Mouse (Mus musculus): ENCODE results near the gene Pdlim4.
A peak's percentile ranks its signal among the peaks of the same experiment; 100 is the strongest.

Pdlim4 gene

DNA sequence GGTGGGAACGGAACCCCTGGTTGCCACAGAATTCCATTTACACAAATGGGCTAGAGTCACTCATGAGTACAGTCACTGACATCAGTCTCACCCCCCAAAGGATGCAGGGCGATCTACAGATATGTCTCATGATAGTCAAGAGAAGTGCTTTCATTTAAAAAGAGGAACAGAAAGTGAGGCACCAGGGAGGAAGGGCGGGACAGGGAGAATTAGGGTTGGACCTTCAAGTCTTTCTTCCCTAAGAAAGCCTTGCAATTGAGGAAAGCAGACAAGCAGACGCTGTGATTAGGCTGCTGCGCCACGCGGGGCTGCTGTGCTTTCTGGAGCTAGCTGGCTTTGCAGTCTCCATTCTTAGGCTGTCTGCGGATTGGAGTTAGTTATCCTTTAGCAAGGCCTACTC is 22.9 kb upstream of the Pdlim4 start:
- DNase-seq, result peak; percentile 11

DNA sequence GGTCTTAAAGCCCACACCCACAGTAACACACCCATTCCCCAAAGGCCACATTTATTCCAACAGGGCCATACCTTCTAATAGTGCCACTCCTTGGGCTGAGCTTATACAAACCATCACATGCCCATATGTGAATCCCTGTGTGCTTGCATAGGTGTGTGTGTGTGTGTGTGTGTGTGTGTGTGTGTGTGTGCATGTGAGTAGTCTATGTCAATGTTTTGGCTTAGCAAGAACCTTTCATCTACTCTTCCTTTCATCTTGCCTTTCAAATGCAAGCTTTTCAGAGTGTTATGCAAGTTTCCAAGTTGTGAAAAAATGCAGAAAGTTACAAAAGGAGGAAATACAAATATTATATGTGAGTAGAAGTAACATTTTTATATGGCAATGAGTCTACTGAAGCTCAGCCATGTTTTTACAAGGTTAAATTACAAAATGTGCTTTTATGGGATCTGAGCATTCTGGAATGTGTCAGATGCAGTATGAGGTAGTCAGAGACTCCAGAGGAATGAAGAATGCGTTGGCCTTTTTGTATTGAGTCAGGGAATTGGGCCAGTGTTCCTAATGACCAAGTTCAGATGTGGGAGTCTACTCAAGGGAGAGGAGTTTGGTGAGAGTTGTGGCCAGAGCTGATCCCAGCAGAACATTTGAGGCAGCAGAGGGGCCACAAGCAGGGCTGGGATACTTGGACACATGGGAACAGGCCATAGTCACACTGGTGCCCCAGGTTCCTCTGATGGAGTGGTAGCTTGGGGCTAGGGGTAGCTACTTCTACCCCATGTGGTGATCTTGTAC is 21.5 kb upstream of the Pdlim4 start:
- no peak for DNase-seq

DNA sequence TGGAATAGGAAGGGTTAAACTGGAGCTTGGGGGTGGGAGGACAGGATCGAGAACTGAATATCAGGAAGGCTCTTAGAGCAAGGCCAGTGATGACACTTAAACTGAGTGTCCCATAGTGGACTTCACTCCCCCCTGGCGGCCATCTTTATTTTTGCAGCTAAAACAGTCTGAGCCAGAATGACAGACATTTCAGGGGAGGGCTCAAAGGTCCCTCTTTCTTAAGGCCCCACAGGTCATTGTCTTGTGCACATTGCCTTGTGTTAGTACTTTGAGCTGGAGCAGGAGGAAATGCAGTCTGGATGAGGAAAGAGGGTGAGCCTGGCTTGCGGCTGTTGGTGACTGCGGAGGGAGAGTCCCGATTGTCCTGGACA is 20.1 kb upstream of the Pdlim4 start:
- DNase-seq, result peak; percentile 81

DNA sequence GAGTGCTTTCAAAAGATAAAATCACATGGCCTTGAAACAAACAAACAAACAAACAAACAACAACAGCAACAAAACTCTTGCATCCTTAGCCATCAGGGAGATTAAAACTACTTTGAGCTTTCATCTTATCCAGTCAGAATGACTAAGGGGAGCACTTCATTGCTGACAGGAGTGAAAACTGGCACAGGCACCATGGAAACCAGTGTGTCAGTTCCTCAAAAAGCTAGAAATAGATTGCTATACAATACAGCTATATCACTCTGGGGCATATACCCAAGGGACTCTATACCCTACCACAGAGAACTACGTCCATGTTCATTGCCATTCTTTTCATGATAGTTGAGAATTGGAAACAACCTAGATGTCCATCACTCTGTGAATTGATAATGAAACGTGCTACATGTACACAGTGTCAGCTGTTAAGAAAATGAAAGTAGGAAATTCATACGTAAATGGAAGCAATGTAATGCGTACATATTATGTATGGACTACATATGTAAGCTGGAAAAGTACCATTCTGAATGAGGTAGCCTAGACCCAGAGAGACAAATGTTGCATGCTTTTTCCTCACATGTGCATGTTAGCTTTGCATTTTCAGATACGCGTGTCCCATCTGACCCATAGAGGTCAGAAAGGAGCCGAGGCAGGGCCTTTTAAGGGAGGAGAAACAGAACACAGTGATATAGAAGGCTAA is 19.6 kb upstream of the Pdlim4 start:
- DNase-seq, result no peak

DNA sequence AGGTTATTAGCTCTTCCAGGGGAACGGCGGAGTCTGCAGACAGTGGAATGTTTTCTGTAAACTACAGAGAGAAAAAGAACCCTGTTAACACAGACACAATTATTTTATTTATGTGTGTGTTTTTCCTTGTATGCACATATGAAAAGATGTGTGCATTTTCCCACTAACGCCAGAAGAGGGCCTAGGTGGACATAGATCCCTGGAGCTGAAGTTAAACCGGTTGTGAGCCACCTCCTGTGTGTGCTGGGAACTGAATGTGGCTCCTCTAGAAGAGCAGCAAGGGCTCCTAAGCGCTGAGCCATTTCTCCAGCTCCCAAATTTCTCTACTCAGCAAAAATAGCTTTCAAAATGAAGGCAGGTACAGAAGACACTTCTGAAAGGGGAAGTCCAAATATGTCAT is 17.0 kb upstream of the Pdlim4 start:
- no peak for DNase-seq

DNA sequence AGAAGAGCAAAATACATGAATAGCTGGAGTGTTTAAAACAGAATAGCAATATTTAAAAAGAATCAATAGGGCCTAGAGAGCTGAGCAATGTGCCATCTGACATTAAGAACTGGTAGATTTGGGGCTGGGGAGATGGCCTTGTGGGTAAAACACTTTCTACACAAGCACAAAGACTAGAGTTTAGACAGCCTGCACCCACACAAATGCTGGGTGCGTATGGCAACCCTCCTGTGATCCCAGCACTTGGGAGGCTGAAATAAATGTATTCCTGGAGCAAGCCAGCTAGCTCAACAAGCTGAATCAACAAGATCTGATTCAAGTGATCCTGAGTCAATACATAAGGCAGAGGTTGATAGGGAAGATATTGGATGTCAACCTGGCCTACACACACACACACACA is 16.2 kb upstream of the Pdlim4 start:
- DNase-seq, result no peak

DNA sequence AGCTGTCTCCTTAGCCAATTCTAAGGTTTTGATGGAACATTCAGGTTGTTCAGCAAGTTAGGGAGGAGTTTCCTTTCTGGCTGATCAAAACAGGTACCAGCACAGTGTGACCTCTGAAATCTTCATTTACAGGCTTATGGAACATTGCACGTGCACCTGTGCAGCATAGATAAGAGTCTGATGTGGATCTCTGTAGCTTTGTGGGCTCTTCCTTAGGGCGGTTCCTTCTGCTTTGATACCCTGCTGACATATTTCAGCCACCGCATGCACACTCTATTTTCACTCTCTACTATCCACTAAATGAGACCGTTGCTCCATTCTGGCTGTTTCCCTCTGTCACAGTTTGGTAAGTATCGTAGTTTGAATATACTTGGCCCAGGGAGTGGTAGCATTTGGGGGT is 13.9 kb upstream of the Pdlim4 start:
- DNase-seq, result no peak

DNA sequence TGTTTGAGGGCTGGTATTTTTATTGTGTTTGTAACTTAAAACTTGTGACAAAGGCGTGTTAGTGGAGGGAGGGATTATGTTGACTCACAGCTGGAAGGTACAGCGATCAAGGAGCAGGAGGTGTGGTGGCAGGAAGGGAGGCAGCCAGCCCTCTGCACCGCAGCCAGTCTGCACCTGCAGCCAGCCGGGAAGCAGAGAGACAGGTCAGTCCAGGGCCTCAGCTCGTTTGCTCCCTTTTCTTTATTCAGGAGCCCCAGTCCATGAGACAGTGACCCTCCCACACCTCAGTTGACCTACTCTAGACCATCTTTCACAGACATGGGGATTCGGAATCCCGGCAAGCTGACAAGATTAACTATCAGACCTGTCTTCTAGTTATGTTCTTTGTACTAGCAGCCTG is 11.6 kb upstream of the Pdlim4 start:
- no peak for DNase-seq

DNA sequence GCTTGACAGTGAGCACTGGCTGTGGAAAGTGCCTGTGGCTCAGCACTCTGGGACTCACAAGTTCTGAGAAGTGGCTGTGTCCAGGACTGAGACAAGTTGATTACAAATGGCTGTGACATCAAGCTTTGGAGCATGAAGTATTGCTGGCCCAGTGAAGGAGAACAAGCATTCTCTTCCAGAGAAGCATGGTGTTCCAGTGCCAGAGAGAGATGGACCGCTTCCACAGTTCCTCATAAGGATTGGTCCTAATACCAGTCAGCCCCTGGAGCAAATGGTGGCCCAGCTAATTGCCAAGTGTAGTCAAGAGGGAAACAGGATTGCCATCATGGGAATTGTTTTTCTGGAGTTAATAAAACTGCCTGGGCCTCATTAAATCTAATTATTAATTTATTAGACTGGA is 7.3 kb upstream of the Pdlim4 start:
- DNase-seq, result no peak

DNA sequence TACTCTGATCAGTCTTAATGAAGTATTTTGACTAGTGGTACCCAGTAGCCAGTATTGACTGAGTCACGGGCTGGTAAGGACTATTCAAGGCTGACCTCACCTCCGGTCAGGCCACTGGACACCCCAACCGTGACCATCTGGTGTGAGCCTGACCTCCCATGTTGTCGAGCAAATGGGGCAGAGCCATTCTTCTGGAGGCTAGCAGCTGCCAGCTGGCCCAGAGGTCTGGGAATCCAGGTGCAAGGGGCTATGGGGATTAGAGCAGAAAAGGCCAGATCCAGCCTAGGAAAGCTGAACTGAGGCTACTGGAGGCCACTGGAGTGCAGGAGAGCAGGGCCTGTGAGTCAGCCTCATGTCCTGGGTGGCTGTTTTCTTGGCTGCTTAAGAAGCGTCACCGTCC is 6.5 kb upstream of the Pdlim4 start:
- no peak for DNase-seq

DNA sequence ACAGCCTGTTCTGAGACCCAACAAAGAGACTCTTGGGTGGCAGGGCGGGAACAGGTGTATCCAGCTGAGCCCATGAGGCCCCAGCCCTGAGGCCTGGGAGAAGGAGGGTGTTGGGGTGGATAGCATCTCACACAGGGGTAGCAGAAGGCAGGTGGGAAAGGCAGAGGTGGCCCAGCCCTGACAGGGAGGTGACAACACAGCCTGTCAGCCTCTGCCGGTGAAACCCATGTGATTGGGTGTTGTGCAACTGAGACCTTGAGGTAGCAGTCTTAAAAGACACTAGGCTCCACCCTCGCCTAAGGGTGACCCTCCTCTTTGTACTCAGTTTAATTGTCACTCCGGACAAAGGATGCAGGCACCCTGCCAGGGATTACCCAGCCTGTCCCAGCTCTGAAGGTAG is 4.5 kb upstream of the Pdlim4 start:
- no peak for DNase-seq

DNA sequence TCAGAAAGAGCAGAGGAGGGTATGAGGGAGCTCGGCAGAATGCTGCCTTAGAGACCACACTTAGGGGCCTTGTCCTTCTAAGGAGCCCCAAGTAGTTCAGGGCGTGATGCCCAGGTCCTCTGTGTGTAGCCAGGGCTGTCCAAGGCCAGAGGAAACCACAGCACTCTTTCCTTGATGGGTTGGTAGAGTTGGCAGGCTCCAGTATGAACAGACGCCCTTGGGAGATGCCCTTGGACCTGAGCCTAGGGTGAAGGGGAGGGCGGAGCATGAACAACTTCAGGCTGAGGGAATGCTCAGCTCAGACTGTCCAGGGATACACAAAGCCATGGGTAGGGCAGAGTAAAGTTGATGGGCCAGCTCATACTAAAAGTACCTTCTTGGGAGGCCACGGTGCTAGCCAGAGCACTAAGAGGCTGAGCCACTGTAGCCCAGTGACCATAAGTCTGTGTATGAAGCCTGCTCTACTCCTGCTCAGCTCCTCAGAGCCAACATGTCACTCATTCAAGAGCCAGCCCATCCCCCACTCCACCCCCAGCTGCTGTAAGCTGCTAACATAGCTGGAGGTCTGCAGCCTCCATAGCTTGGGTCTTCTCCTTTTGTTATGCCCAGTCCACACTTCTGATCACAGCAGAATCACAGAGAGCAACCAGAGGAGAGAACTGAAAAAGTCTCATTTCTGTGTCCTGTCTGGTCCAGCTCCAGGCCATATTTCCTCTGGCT is 3.1 kb upstream of the Pdlim4 start:
- peak; percentile 12 for DNase-seq

DNA sequence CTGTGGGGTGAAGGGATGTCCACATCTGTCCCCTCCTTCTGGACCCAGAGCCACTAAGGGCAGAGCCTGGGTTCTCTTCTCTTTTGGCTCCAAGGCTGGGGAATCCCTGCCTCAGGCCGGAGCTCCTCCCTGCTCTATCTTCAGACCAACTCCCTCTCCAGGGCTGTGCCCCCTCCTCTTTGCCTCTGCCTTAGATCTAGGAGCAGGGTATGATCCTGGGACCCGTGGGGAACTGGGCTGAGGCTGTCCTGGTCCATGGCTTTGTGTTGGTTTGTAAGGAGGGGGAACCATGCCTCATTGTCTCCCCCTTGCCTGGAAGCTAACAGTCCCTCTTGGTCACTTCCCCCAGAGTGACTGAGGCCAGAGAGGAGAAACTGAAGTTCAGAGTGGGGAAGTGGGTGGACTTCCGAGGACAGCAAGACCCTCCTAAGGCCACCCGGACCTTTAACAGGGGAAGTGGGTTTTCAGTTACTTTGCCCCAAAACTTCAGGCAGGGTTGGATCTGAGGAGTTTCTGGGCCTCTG is 756 bp downstream of the Pdlim4 start:
- no peak for DNase-seq

DNA sequence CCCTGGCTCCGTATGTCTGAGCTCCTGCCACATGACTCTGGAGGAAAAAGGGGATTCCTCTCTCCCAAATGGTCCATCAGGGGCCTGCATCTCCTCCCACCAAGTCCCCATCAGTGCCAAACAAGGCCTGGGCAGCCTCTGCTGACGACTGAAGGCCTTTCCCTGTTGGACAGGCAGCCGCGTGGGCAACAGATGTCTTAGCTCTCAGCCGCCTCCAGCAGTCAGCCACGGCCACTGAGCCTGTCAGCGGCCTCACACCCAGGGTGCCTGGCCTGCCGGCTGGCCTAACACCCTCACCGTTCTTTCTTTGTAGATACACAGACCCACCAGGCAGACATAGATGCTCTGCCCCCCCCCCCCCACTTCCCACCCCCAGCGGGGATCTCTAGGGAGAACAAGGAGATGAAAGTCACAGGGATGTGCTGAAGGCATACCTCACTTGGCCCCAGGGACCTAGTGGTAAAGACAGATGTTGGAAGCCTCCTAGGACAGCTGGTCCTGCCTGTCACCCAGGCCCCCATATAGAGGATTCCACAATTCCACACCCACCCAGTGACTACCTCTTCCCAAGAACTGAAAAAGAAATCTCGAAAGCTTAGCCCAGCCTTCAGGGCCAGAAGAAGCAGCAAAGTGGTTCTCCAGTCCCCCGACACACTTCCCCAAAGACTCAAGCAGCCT is 1.4 kb downstream of the Pdlim4 start:
- DNase-seq, result peak; percentile 5

DNA sequence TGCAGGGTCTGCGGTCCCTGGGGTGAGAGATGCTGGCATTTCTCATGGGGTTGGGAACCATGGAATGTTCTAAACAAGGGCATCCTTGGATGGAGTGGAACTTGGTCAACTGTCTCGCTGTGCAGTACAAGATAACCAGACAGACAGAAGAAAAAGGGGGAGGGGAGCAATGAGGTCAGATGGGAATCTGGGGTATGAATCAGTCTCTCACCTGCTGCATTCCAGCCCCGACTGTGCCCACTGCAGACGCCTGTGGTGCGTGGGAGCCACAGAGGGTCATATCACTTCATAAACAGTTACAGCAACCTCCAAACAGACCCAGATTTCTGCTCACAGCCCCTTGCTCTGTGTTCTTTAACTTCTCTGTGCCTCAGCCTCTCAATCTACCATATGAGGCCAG is 2.4 kb downstream of the Pdlim4 start:
- DNase-seq, result no peak

DNA sequence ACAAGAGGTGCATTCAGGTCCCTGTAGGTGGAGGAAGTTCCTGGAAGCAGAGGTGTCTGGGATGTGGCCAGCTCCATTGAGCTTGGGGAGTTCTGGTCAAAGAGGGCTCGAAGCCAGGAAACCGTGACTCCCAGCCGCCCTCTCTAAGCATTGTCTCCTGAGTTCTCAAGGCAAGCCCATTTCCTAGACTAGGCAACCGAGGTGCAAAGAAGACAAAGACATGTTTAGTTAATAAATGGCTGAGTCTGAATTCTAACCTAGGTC is 3.0 kb downstream of the Pdlim4 start:
- DNase-seq, result peak; percentile 4

DNA sequence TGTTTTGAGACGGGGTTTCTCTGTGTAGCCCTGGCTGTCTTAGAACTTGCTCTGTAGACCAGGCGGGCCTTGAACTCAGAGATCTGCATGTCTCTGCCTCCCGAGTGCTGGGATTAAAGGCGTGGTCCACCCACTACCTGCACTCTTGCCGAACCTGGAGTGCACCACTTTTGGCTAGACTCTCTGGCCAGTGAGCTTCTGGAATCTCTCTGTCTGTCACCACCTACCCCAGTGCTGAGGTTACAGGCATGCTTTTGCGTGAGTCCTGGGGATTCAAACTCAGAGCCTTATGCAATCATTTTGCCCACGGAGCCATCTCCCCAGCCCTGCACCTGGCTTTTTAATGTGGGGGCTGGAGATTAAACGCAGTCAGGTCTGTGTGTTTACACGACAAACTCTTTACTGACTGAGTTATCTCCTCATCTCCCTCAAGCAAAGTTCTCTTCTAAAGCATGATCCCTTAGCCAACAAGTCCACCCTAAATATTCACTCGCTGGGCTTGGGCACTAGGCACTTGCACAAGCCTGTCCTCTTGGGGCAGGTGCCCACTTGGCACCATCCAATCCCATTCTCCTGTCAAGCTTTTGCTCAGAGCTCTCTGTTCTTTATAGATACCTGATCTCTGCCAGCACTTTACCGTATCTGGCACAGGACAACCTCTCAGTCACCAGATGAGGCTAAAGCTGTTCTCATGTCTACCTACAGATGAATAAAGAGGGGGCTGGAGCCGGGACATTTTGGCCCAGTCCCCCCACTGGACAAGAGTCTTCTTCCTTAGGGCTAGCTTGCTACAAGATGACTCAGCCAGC is 3.5 kb downstream of the Pdlim4 start:
- no peak for DNase-seq

DNA sequence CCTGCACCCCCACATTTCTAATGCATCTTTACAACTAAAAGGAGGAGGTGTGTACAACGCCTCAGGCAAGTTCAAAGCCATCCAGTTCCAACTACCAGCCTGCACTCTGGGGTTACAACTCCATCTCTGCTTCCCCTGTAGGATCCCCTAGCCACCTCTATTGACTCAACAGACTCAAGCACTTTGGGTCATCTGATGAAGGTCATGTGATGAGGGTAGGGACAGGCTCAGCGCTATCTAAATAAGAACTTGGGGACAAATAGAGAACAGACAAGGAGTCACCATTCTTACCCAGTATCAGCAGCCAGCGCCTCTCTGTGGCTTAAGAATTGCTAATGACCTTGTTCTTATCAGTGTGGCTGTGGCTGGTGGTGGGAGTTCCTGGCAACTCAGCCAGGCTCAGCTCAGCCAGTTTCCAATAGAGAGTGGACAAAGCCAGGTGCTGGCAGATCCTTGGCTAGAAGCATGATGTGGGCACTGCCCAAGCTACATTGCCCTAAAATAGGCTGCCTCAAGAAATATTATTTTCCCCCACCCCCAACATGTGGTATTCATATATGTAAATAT is 4.3 kb downstream of the Pdlim4 start:
- DNase-seq, result no peak

DNA sequence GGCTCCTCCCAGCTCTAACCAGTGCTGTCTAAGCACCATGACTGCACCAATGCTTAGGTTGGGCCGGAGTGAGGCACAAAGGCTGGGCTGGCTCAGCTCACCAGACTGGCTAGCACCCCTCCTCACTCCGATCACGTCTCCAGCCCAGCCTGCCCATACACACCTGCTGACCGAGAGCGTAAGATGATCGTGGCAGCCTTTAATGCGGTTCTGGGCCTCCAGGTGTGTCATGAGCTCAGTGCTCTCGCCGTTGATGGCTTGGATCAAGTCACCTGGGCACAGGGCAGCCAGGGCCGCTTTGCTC is 5.4 kb downstream of the Pdlim4 start:
- DNase-seq, result no peak

DNA sequence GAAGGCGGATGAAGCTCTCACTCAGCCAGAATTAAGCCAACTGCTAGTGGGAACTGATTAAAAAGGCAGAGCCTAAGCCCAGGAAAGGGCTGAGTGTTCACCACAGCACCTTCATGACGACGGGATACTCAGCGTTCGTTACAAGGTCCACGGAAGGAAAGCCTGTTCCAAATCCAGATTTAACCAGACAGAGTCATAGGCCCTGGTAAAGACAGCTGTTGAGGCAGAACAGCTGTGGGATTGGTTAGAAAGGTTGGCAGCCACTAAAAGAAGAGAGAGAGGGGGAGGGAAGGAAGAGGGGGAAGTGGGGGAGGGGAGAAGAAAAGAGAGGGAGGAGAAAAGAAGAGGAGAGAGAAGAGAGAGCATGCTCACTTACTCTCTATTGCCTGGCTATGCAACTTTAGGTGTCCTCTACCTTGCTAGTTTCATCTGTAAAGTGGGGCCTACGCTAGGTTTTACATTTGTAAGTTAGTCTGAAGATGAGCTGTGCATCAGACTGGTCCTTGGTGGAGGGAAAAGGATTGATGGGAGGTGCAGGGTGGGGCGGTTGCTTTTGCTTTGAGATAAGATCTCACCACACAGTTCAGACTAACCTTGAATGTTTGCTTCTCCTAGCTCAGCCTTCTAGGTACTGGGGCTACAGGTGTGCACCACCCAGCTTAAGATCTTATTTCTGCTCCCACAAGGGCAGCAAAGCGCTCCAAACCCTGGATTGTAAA is 5.9 kb downstream of the Pdlim4 start:
- DNase-seq, result peak; percentile 33

DNA sequence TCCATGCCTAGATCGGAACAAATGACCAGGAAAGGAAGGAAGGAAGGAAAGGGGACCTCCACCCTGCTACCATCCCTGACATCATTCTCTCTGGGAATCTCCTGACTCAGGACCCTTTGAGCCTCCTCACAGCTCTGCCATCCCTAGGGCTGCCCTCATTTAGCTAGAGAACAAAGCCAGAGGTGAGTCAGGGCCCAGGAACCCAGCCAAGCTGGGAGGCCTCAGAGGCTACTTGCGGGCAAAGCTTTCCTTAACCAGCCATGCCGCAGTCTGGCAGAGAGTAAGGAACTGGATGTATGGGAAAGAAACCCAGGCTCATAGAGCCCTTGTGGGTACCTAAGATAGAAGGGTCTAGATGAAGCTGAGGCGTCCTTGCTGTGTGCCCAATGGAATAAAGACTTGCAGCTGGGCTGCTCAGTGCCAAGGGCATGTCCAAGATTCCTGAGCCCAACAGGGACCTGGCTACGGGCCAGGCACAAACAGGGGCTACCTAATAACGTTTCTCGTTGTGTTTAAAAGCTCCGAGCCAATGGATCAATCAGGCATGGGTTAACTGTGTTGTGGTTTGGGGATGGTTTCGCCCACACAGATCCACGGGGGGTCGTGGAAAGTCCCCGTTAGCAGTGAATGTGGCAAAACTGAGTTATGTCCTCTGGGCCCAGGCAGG is 6.6 kb downstream of the Pdlim4 start:
- peak; percentile 39 for DNase-seq
